Mouse (Mus musculus): ENCODE measurements at regions not wholly inside any gene's neighbourhood (a gene's known extent, or its start where the extent isn't known, plus 50 kb on each side); places are given as distances from the start of the nearest gene placed in this dataset. TPM values are rescaled to one million over a fixed set of nuclear protein-coding genes. Genes with fewer than 3 reads are reported as not detected.

- Histone ChIP-seq H3K4me2 (replicated peaks; ENCODE audit: low read depth, low read length, severe bottlenecking) (no peak overlapping the region), H3K36me3 (ENCODE audit: control insufficient read depth, insufficient read depth, low read length) (no peaks in the 10 kb centered on the region), H3K4me1 (ENCODE audit: control insufficient read depth, insufficient read depth, low read length) (no peaks in the 10 kb centered on the region), H3K27ac (replicated peaks; ENCODE audit: low read depth, low read length) (no peak overlapping the region), H3K9me3 (ENCODE audit: control insufficient read depth, low read length) (no peaks in the 10 kb centered on the region), H3K9ac (ENCODE audit: low read depth, low read length, severe bottlenecking) (no peak overlapping the region), H3K4me3 (replicated peaks; ENCODE audit: low read length) (no peak overlapping the region), H3K27me3 (ENCODE audit: control insufficient read depth, insufficient read depth, low read length) (no peaks in the 10 kb centered on the region)
- 89% methylated on average over 3 of the region's 3 CpGs for WGBS
- no peak for ATAC-seq (ENCODE audit: low FRiP score, low read depth)
- no peak for DNase-seq (ENCODE audit: low spot score)
- no peak for TF ChIP-seq POLR2A (IDR thresholded peaks at IDR 0.05; ENCODE audit: borderline replicate concordance, extremely low read depth, insufficient read depth, insufficient read length)
Measured at GRCm38 (mm10) chr17:91913556-91913955, 820.7 kb upstream of the Nrxn1 start.

- no peak for DNase-seq (ENCODE audit: low spot score)
- no peaks in the 10 kb centered on the region for H3K36me3 ChIP-seq (ENCODE audit: control insufficient read depth, insufficient read depth, low read length)
- no peak overlapping the region for H3K9ac ChIP-seq (ENCODE audit: low read depth, low read length, severe bottlenecking)
- WGBS: 84% methylated on average over 3 of the region's 3 CpGs
- no peak for ATAC-seq (ENCODE audit: low FRiP score, low read depth)
- H3K4me3 ChIP-seq (replicated peaks; ENCODE audit: low read length): no peak overlapping the region
- H3K4me2 ChIP-seq (replicated peaks; ENCODE audit: low read depth, low read length, severe bottlenecking): no peak overlapping the region
- no peak for TF ChIP-seq POLR2A (IDR thresholded peaks at IDR 0.05; ENCODE audit: borderline replicate concordance, extremely low read depth, insufficient read depth, insufficient read length)
- H3K4me1 ChIP-seq (ENCODE audit: control insufficient read depth, insufficient read depth, low read length): no peaks in the 10 kb centered on the region
- H3K27me3 ChIP-seq (ENCODE audit: control insufficient read depth, insufficient read depth, low read length): no peaks in the 10 kb centered on the region
- no peak overlapping the region for H3K27ac ChIP-seq (replicated peaks; ENCODE audit: low read depth, low read length)
- no peaks in the 10 kb centered on the region for H3K9me3 ChIP-seq (ENCODE audit: control insufficient read depth, low read length)
Measured at GRCm38 (mm10) chr17:91903092-91903491, 810.2 kb upstream of the Nrxn1 start.

GRCm38 (mm10) chr17:91875231-91875630, 782.4 kb upstream of the Nrxn1 start:
- Histone ChIP-seq H3K4me3 (replicated peaks; ENCODE audit: low read length) (no peak overlapping the region), H3K4me1 (ENCODE audit: control insufficient read depth, insufficient read depth, low read length) (no peaks in the 10 kb centered on the region)

DNA sequence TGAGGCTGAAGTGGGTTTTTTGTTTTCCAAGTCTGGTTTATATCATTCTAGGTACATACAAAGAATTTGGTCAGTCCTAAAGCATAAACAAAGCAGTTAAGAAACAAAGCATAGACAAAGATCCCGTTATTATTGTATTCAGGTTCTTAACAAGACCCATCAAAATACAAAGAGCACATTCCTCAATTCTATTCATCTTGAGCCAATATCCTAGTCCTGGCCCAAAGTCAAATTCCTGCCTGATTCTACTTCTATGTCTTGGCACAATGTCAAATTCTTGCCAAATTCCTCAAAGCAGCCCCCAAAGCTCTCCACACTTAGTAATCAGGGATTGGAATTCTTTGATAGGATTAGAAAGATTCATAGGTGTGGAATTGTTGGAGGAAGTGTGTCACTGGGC, 769.3 kb upstream of the Nrxn1 start:
- TF ChIP-seq POLR2A (IDR thresholded peaks at IDR 0.05; ENCODE audit: borderline replicate concordance, extremely low read depth, insufficient read depth, insufficient read length): no peak
- no peaks in the 10 kb centered on the region for H3K4me1 ChIP-seq (ENCODE audit: control insufficient read depth, insufficient read depth, low read length)
- no peak overlapping the region for H3K4me3 ChIP-seq (replicated peaks; ENCODE audit: low read length)
- 39% methylated on average over 1 of the region's 1 CpGs for WGBS
- DNase-seq (ENCODE audit: low spot score) (peak; percentile 46), ATAC-seq (ENCODE audit: low FRiP score, low read depth) (no peak)
- H3K9me3 ChIP-seq (ENCODE audit: control insufficient read depth, low read length): no peaks in the 10 kb centered on the region
- H3K27ac ChIP-seq (replicated peaks; ENCODE audit: low read depth, low read length): no peak overlapping the region
- no peak overlapping the region for H3K9ac ChIP-seq (ENCODE audit: low read depth, low read length, severe bottlenecking)
- H3K36me3 ChIP-seq (ENCODE audit: control insufficient read depth, insufficient read depth, low read length): no peaks in the 10 kb centered on the region
- no peak overlapping the region for H3K4me2 ChIP-seq (replicated peaks; ENCODE audit: low read depth, low read length, severe bottlenecking)
- no peaks in the 10 kb centered on the region for H3K27me3 ChIP-seq (ENCODE audit: control insufficient read depth, insufficient read depth, low read length)

More at GRCm38 (mm10) chr17:91875231-91875630, 782.4 kb upstream of the Nrxn1 start:
- ATAC-seq (ENCODE audit: low FRiP score, low read depth) (no peak), DNase-seq (ENCODE audit: low spot score) (no peak)
- Histone ChIP-seq H3K9me3 (ENCODE audit: control insufficient read depth, low read length) (no peaks in the 10 kb centered on the region), H3K27ac (replicated peaks; ENCODE audit: low read depth, low read length) (no peak overlapping the region), H3K9ac (ENCODE audit: low read depth, low read length, severe bottlenecking) (no peak overlapping the region), H3K27me3 (ENCODE audit: control insufficient read depth, insufficient read depth, low read length) (no peaks in the 10 kb centered on the region), H3K36me3 (ENCODE audit: control insufficient read depth, insufficient read depth, low read length) (no peaks in the 10 kb centered on the region), H3K4me2 (replicated peaks; ENCODE audit: low read depth, low read length, severe bottlenecking) (no peak overlapping the region)
- TF ChIP-seq POLR2A (IDR thresholded peaks at IDR 0.05; ENCODE audit: borderline replicate concordance, extremely low read depth, insufficient read depth, insufficient read length): no peak

Small RNAs in the stretch of these regions (microRNA-seq; reads per million reads assigned to microRNA genes)
- gene Gm44345: not detected
